Mouse (Mus musculus) lung, postnatal 0 days (tissue): ENCODE data around the gene Smg1.

Experiments used
- CTCF ChIP-seq: IDR thresholded peaks from 2 replicates; pipeline ENCODE4 v1.5.1; 2016; ENCODE audit warnings: antibody characterized with exemption, mild to moderate bottlenecking
- EP300 ChIP-seq: IDR thresholded peaks from 2 replicates; pipeline ENCODE4 v1.6.1; 2016; ENCODE audit warnings: antibody characterized with exemption, mild to moderate bottlenecking, control low read depth

DNA sequence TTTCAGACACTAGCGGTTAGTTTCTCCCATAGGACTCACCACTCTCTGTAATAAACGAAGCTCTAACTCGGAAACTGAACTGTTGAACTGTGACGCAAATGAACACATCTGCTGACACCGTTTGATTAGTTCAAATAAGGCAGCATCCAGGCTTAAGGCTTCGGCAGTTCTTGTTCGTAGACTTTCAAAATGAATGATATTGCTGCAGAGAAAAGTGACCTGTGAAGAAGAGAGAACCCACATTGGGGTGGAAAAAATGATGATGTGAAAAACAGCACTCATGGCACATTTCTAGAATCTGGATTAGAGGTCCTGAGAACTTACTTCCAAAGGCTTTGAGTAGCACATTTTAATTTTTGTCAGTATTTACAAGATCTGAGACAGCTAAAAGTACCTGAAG lies 102.2 kb downstream of the Smg1 start:
- no peak for TF ChIP-seq EP300
- TF ChIP-seq CTCF: no peak
